Mouse (Mus musculus): ENCODE measurements around the gene Rnf8. TPM values are rescaled to one million over a fixed set of nuclear protein-coding genes. Genes with fewer than 3 reads are reported as not detected.

Rnf8 gene
- total and polyA plus RNA-seq, 3 experiments: 15.6 to 19.2 (median 18.1) TPM

- Histone ChIP-seq H3K27me3 (ENCODE audit: control insufficient read depth, insufficient read depth, low read length) (no peaks in the 10 kb centered on the region), H3K36me3 (ENCODE audit: control insufficient read depth, insufficient read depth, low read length) (no peaks in the 10 kb centered on the region), H3K4me3 (no peak overlapping the region), H3K9ac (ENCODE audit: low read depth, low read length) (no peak overlapping the region), H3K27ac (no peak overlapping the region), H3K4me1 (ENCODE audit: control insufficient read depth, insufficient read depth, low read length) (peaks cover 3% of the 10 kb centered on the region), H3K79me2 (replicated peaks; ENCODE audit: control insufficient read depth, insufficient read depth, low read length) (peaks cover 4% of the 10 kb centered on the region; the same call in 1 of the 2 replicates)
- intact Hi-C loops (cut with DNase I): no loop called here
- 25% methylated on average over 2 of the region's 2 CpGs for WGBS
- no peak for TF ChIP-seq POLR2A (IDR thresholded peaks at IDR 0.05; ENCODE audit: insufficient read depth, low read depth, low read length)
- no peak for DNase-seq
Observed at GRCm38 (mm10) chr17:29671021-29671420, 56.4 kb downstream of the Rnf8 start.

GRCm38 (mm10) chr17:29673325-29673724 is 58.7 kb downstream of the Rnf8 start:
- H3K27ac ChIP-seq: no peak overlapping the region
- no peak overlapping the region for H3K4me3 ChIP-seq
- H3K79me2 ChIP-seq (replicated peaks; ENCODE audit: control insufficient read depth, insufficient read depth, low read length): 0 out of 2 replicates have a peak, but pooled peaks cover 2% of the 10 kb centered on the region
- no peak overlapping the region for H3K9ac ChIP-seq (ENCODE audit: low read depth, low read length)
- peaks cover 3% of the 10 kb centered on the region for H3K4me1 ChIP-seq (ENCODE audit: control insufficient read depth, insufficient read depth, low read length)
- DNase-seq: no peak
- intact Hi-C loops (cut with DNase I): no loop called here
- H3K36me3 ChIP-seq (ENCODE audit: control insufficient read depth, insufficient read depth, low read length): no peaks in the 10 kb centered on the region
- no peaks in the 10 kb centered on the region for H3K27me3 ChIP-seq (ENCODE audit: control insufficient read depth, insufficient read depth, low read length)
- TF ChIP-seq POLR2A (IDR thresholded peaks at IDR 0.05; ENCODE audit: insufficient read depth, low read depth, low read length): no peak
- TF ChIP-seq EP300 (IDR thresholded peaks at IDR 0.05; ENCODE audit: insufficient read depth, low read depth, low read length): no peak
- no peak for TF ChIP-seq CTCF (IDR thresholded peaks at IDR 0.05)
- 88% methylated on average over 4 of the region's 4 CpGs for WGBS

- Histone ChIP-seq H3K9ac (ENCODE audit: low read depth, low read length) (no peak overlapping the region), H3K27ac (no peak overlapping the region), H3K36me3 (ENCODE audit: control insufficient read depth, insufficient read depth, low read length) (no peaks in the 10 kb centered on the region), H3K27me3 (ENCODE audit: control insufficient read depth, insufficient read depth, low read length) (no peaks in the 10 kb centered on the region), H3K4me3 (no peak overlapping the region), H3K4me1 (ENCODE audit: control insufficient read depth, insufficient read depth, low read length) (no peaks in the 10 kb centered on the region), H3K79me2 (replicated peaks; ENCODE audit: control insufficient read depth, insufficient read depth, low read length) (no peaks in the 10 kb centered on the region)
- no peak for TF ChIP-seq POLR2A (IDR thresholded peaks at IDR 0.05; ENCODE audit: insufficient read depth, low read depth, low read length)
- no peak for TF ChIP-seq EP300 (IDR thresholded peaks at IDR 0.05; ENCODE audit: insufficient read depth, low read depth, low read length)
- TF ChIP-seq CTCF (IDR thresholded peaks at IDR 0.05): no peak
- intact Hi-C loops (cut with DNase I): no loop called here
- WGBS: 85% methylated on average over 8 of the region's 8 CpGs
- no peak for DNase-seq
Observed at GRCm38 (mm10) chr17:29678526-29678925, 63.9 kb downstream of the Rnf8 start.

- intact Hi-C loops (cut with DNase I): no loop called here
- no peak for DNase-seq
- no peaks in the 10 kb centered on the region for H3K36me3 ChIP-seq (ENCODE audit: control insufficient read depth, insufficient read depth, low read length)
- H3K4me3 ChIP-seq: no peak overlapping the region
- TF ChIP-seq POLR2A (IDR thresholded peaks at IDR 0.05; ENCODE audit: insufficient read depth, low read depth, low read length): no peak
- no peak for TF ChIP-seq CTCF (IDR thresholded peaks at IDR 0.05)
- no peak for TF ChIP-seq EP300 (IDR thresholded peaks at IDR 0.05; ENCODE audit: insufficient read depth, low read depth, low read length)
- no peaks in the 10 kb centered on the region for H3K27me3 ChIP-seq (ENCODE audit: control insufficient read depth, insufficient read depth, low read length)
- no peak overlapping the region for H3K9ac ChIP-seq (ENCODE audit: low read depth, low read length)
- H3K4me1 ChIP-seq (ENCODE audit: control insufficient read depth, insufficient read depth, low read length): no peaks in the 10 kb centered on the region
- 84% methylated on average over 6 of the region's 6 CpGs for WGBS
- H3K79me2 ChIP-seq (replicated peaks; ENCODE audit: control insufficient read depth, insufficient read depth, low read length): no peaks in the 10 kb centered on the region
- H3K27ac ChIP-seq: no peak overlapping the region
Observed at GRCm38 (mm10) chr17:29679038-29679767, 64.6 kb downstream of the Rnf8 start.

- no peak for DNase-seq
- H3K36me3 ChIP-seq (ENCODE audit: control insufficient read depth, insufficient read depth, low read length): no peaks in the 10 kb centered on the region
- H3K9ac ChIP-seq (ENCODE audit: low read depth, low read length): no peak overlapping the region
- WGBS: 78% methylated on average over 2 of the region's 2 CpGs
- H3K4me3 ChIP-seq: no peak overlapping the region
- H3K27me3 ChIP-seq (ENCODE audit: control insufficient read depth, insufficient read depth, low read length): no peaks in the 10 kb centered on the region
- TF ChIP-seq POLR2A (IDR thresholded peaks at IDR 0.05; ENCODE audit: insufficient read depth, low read depth, low read length) (no peak), CTCF (IDR thresholded peaks at IDR 0.05) (no peak), EP300 (IDR thresholded peaks at IDR 0.05; ENCODE audit: insufficient read depth, low read depth, low read length) (no peak)
- no peaks in the 10 kb centered on the region for H3K79me2 ChIP-seq (replicated peaks; ENCODE audit: control insufficient read depth, insufficient read depth, low read length)
- intact Hi-C loops (cut with DNase I): no loop called here
- no peaks in the 10 kb centered on the region for H3K4me1 ChIP-seq (ENCODE audit: control insufficient read depth, insufficient read depth, low read length)
- H3K27ac ChIP-seq: no peak overlapping the region
Observed at GRCm38 (mm10) chr17:29680174-29680573, 65.6 kb downstream of the Rnf8 start.

- intact Hi-C loops (cut with DNase I): no loop called here
- no peak overlapping the region for H3K27ac ChIP-seq
- TF ChIP-seq POLR2A (IDR thresholded peaks at IDR 0.05; ENCODE audit: insufficient read depth, low read depth, low read length) (no peak), EP300 (IDR thresholded peaks at IDR 0.05; ENCODE audit: insufficient read depth, low read depth, low read length) (no peak), CTCF (IDR thresholded peaks at IDR 0.05) (no peak)
- WGBS: 60% methylated on average over 2 of the region's 2 CpGs
- H3K27me3 ChIP-seq (ENCODE audit: control insufficient read depth, insufficient read depth, low read length): no peaks in the 10 kb centered on the region
- no peak overlapping the region for H3K9ac ChIP-seq (ENCODE audit: low read depth, low read length)
- no peak overlapping the region for H3K4me3 ChIP-seq
- no peaks in the 10 kb centered on the region for H3K4me1 ChIP-seq (ENCODE audit: control insufficient read depth, insufficient read depth, low read length)
- no peaks in the 10 kb centered on the region for H3K79me2 ChIP-seq (replicated peaks; ENCODE audit: control insufficient read depth, insufficient read depth, low read length)
- DNase-seq: no peak
- no peaks in the 10 kb centered on the region for H3K36me3 ChIP-seq (ENCODE audit: control insufficient read depth, insufficient read depth, low read length)
Observed at GRCm38 (mm10) chr17:29680921-29681320, 66.3 kb downstream of the Rnf8 start.
